Mouse (Mus musculus): ENCODE measurements around the gene Chka. TPM values are rescaled to one million over a fixed set of nuclear protein-coding genes. Genes with fewer than 3 reads are reported as not detected.

Chka gene
- polyA plus RNA-seq, 1 experiment from 2014 or later, result 47.8 TPM

GRCm38 (mm10) chr19:3910206-3910605 is 58.6 kb downstream of the Chka start:
- 79% methylated on average over 5 of the region's 5 CpGs for WGBS
- no peak for ATAC-seq (ENCODE audit: low FRiP score, low read depth)
- no peak overlapping the region for H3K4me3 ChIP-seq

GRCm38 (mm10) chr19:3912337-3913204 is 61.0 kb downstream of the Chka start, which contains the start of gene Ndufs8:
TSS of gene Ndufs8 (minus strand) at chr19:3912774.
- ATAC-seq (ENCODE audit: low FRiP score, low read depth), result peak; percentile 99
- Histone ChIP-seq H3K9me3 (no peaks in the 10 kb centered on the region), H3K9ac (peak within 1 kb of the TSS; percentile 72), H3K27me3 (no peaks in the 10 kb centered on the region), H3K36me3 (peaks cover 34% of the 10 kb centered on the region), H3K4me1 (peaks cover 23% of the 10 kb centered on the region), H3K4me2 (replicated peaks) (peak within 1 kb of the TSS; percentile 81), H3K4me3 (peak within 1 kb of the TSS; percentile 68), H3K27ac (peak within 1 kb of the TSS; percentile 73)
- WGBS, result under 1% methylated on average over 43 of the region's 43 CpGs

More at GRCm38 (mm10) chr19:3910206-3910605, 58.6 kb downstream of the Chka start:
- Histone ChIP-seq H3K9ac (no peak overlapping the region), H3K27me3 (no peaks in the 10 kb centered on the region), H3K27ac (no peak overlapping the region), H3K36me3 (peaks cover 34% of the 10 kb centered on the region), H3K9me3 (no peaks in the 10 kb centered on the region), H3K4me2 (replicated peaks) (no peak overlapping the region), H3K4me1 (peaks cover 42% of the 10 kb centered on the region)

- Histone ChIP-seq H3K9ac (peak overlapping the region; percentile 59), H3K27me3 (no peaks in the 10 kb centered on the region), H3K4me1 (peaks cover 18% of the 10 kb centered on the region), H3K4me2 (replicated peaks) (peak overlapping the region; percentile 81), H3K36me3 (peaks cover 28% of the 10 kb centered on the region), H3K9me3 (no peaks in the 10 kb centered on the region), H3K27ac (peak overlapping the region; percentile 73; the same call in 1 of the 2 replicates), H3K4me3 (peak overlapping the region; percentile 68)
- no peak for ATAC-seq (ENCODE audit: low FRiP score, low read depth)
- 88% methylated on average over 8 of the region's 8 CpGs for WGBS
Observed at GRCm38 (mm10) chr19:3913692-3914091, 62.1 kb downstream of the Chka start.

GRCm38 (mm10) chr19:3914535-3914934 is 63.0 kb downstream of the Chka start:
- Histone ChIP-seq H3K27ac (no peak overlapping the region), H3K9me3 (no peaks in the 10 kb centered on the region), H3K4me2 (replicated peaks) (no peak overlapping the region), H3K36me3 (peaks cover 19% of the 10 kb centered on the region), H3K4me3 (no peak overlapping the region), H3K4me1 (peaks cover 18% of the 10 kb centered on the region), H3K27me3 (no peaks in the 10 kb centered on the region), H3K9ac (no peak overlapping the region)
- ATAC-seq (ENCODE audit: low FRiP score, low read depth), result no peak
- 89% methylated on average over 5 of the region's 5 CpGs for whole genome bisulfite sequencing

GRCm38 (mm10) chr19:3916727-3917126 is 65.2 kb downstream of the Chka start:
- 74% methylated on average over 11 of the region's 11 CpGs for WGBS
- H3K27ac ChIP-seq, result no peak overlapping the region
- no peak overlapping the region for H3K9ac ChIP-seq
- H3K9me3 ChIP-seq, result no peaks in the 10 kb centered on the region
- H3K4me3 ChIP-seq, result no peak overlapping the region
- H3K36me3 ChIP-seq, result no peaks in the 10 kb centered on the region
- no peak overlapping the region for H3K4me2 ChIP-seq (replicated peaks)
- no peak for ATAC-seq (ENCODE audit: low FRiP score, low read depth)
- H3K27me3 ChIP-seq, result no peaks in the 10 kb centered on the region
- peaks cover 13% of the 10 kb centered on the region for H3K4me1 ChIP-seq

GRCm38 (mm10) chr19:3919928-3920327 is 68.4 kb downstream of the Chka start:
- no peaks in the 10 kb centered on the region for H3K36me3 ChIP-seq
- H3K9me3 ChIP-seq, result no peaks in the 10 kb centered on the region
- 0 out of 2 replicates have a peak, but pooled peaks cover 4% of the 10 kb centered on the region for H3K4me1 ChIP-seq
- no peak for ATAC-seq (ENCODE audit: low FRiP score, low read depth)
- H3K27me3 ChIP-seq, result no peaks in the 10 kb centered on the region
- H3K4me3 ChIP-seq, result no peak overlapping the region
- H3K9ac ChIP-seq, result no peak overlapping the region
- no peak overlapping the region for H3K27ac ChIP-seq
- no peak overlapping the region for H3K4me2 ChIP-seq (replicated peaks)

GRCm38 (mm10) chr19:3922661-3923371 is 71.2 kb downstream of the Chka start:
- Histone ChIP-seq H3K4me3 (no peak overlapping the region), H3K27me3 (no peaks in the 10 kb centered on the region), H3K27ac (no peak overlapping the region), H3K9ac (no peak overlapping the region), H3K4me1 (peaks cover 11% of the 10 kb centered on the region; the same call in 1 of the 2 replicates), H3K4me2 (replicated peaks) (no peak overlapping the region), H3K36me3 (no peaks in the 10 kb centered on the region), H3K9me3 (no peaks in the 10 kb centered on the region)
- no peak for ATAC-seq (ENCODE audit: low FRiP score, low read depth)
- WGBS, result 55% methylated on average over 10 of the region's 10 CpGs

GRCm38 (mm10) chr19:3923586-3923985 is 72.0 kb downstream of the Chka start:
- peak overlapping the region; percentile 49; the same call in 1 of the 2 replicates for H3K27ac ChIP-seq
- H3K4me2 ChIP-seq (replicated peaks), result no peak overlapping the region
- 56% methylated on average over 13 of the region's 13 CpGs for WGBS

GRCm38 (mm10) chr19:3924190-3924589 is 72.6 kb downstream of the Chka start:
- Histone ChIP-seq H3K27me3 (no peaks in the 10 kb centered on the region), H3K9ac (no peak overlapping the region), H3K4me3 (no peak overlapping the region), H3K4me1 (peaks cover 17% of the 10 kb centered on the region), H3K36me3 (no peaks in the 10 kb centered on the region), H3K27ac (peak overlapping the region; percentile 49; the same call in 1 of the 2 replicates), H3K9me3 (no peaks in the 10 kb centered on the region), H3K4me2 (replicated peaks) (no peak overlapping the region)
- ATAC-seq (ENCODE audit: low FRiP score, low read depth), result no peak
- WGBS, result 84% methylated on average over 8 of the region's 8 CpGs

More at GRCm38 (mm10) chr19:3923586-3923985, 72.0 kb downstream of the Chka start:
- no peaks in the 10 kb centered on the region for H3K27me3 ChIP-seq
- no peaks in the 10 kb centered on the region for H3K36me3 ChIP-seq
- no peak overlapping the region for H3K9ac ChIP-seq
- peaks cover 11% of the 10 kb centered on the region; the same call in 1 of the 2 replicates for H3K4me1 ChIP-seq
- H3K9me3 ChIP-seq, result no peaks in the 10 kb centered on the region
- peak; percentile 31; the same call in 1 of the 2 replicates for ATAC-seq (ENCODE audit: low FRiP score, low read depth)
- no peak overlapping the region for H3K4me3 ChIP-seq

- Histone ChIP-seq H3K4me2 (replicated peaks) (no peak overlapping the region), H3K27ac (no peak overlapping the region), H3K4me3 (no peak overlapping the region), H3K9ac (no peak overlapping the region), H3K4me1 (peaks cover 24% of the 10 kb centered on the region), H3K9me3 (no peaks in the 10 kb centered on the region), H3K27me3 (no peaks in the 10 kb centered on the region), H3K36me3 (no peaks in the 10 kb centered on the region)
- no peak for ATAC-seq (ENCODE audit: low FRiP score, low read depth)
- 90% methylated on average over 7 of the region's 7 CpGs for WGBS
Observed at GRCm38 (mm10) chr19:3924868-3925267, 73.3 kb downstream of the Chka start.

- no peaks in the 10 kb centered on the region for H3K27me3 ChIP-seq
- 75% methylated on average over 6 of the region's 6 CpGs for WGBS
- no peaks in the 10 kb centered on the region for H3K9me3 ChIP-seq
- H3K27ac ChIP-seq, result no peak overlapping the region
- H3K36me3 ChIP-seq, result no peaks in the 10 kb centered on the region
- H3K4me2 ChIP-seq (replicated peaks), result no peak overlapping the region
- H3K4me1 ChIP-seq, result peaks cover 34% of the 10 kb centered on the region
- H3K9ac ChIP-seq, result no peak overlapping the region
- no peak overlapping the region for H3K4me3 ChIP-seq
- ATAC-seq (ENCODE audit: low FRiP score, low read depth), result no peak
Observed at GRCm38 (mm10) chr19:3925859-3926258, 74.3 kb downstream of the Chka start.

GRCm38 (mm10) chr19:3926279-3926678 is 74.7 kb downstream of the Chka start:
- no peak overlapping the region for H3K27ac ChIP-seq
- no peaks in the 10 kb centered on the region for H3K9me3 ChIP-seq
- H3K27me3 ChIP-seq, result no peaks in the 10 kb centered on the region
- H3K4me2 ChIP-seq (replicated peaks), result no peak overlapping the region
- peaks cover 34% of the 10 kb centered on the region for H3K4me1 ChIP-seq
- H3K9ac ChIP-seq, result no peak overlapping the region
- H3K4me3 ChIP-seq, result no peak overlapping the region
- H3K36me3 ChIP-seq, result no peaks in the 10 kb centered on the region
- 70% methylated on average over 3 of the region's 3 CpGs for WGBS
- ATAC-seq (ENCODE audit: low FRiP score, low read depth), result no peak

Data from limb, embryonic 13.5 days (tissue).